36 mouse cellular contexts compared by ENCODE assay signal in the genomic region with DNA sequence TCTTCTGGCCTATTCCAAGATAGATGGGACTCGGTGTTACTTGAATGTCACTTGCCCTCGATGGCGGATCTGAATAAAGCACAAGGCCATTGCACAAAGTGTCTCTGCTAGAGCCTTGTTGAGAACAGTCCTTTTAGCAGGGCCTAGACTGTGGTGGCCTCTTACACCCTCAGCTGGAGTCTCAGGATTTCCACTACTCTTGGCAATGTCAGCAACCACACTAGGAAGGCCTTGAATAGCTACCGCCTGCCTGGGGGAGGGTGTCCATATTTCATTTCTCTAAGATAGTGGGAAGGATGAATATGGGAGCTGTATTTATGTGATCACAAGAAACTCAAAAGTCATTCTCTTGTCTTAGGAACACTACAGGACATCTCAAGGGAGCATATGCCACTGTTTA. TPM values are rescaled to one million over a fixed set of nuclear protein-coding genes. Genes with fewer than 3 reads are reported as not detected.
"Had no signal": no experiment of that assay in that cellular context is flagged by ENCODE, and none has a peak within 500 bp of the region (broad histone marks: within the 10 kb centered on the region; RNA-seq: fewer than 3 reads in every experiment).

No protein-coding gene starts in this region.

- DNase-seq: gastrocnemius, adult 2 months; gastrocnemius, postnatal 10 days; gastrocnemius, postnatal 25 days; heart, adult 18-20 months; heart, postnatal 10 days; heart, postnatal 4 days; kidney, adult 11 months; kidney, adult 2 months; kidney, adult 9 months; kidney, postnatal 14 days; kidney, postnatal 36 days; layer of hippocampus, adult 9-11 months; layer of hippocampus, postnatal 36 days; left cerebral cortex, postnatal 4 days had no signal

- H3K9ac ChIP-seq: heart, embryonic 12.5 days; hindbrain, embryonic 13.5 days; hindbrain, embryonic 15.5 days; kidney, embryonic 15.5 days; limb, embryonic 13.5 days; limb, embryonic 15.5 days; liver, embryonic 12.5 days; liver, embryonic 14.5 days had no signal

- H3K4me3 ChIP-seq: gastrocnemius, adult 2 months; heart, embryonic 10.5 days; heart, embryonic 12.5 days; hindbrain, embryonic 10.5 days; hindbrain, embryonic 13.5 days; hindbrain, embryonic 15.5 days; kidney, embryonic 15.5 days; limb, embryonic 13.5 days; limb, embryonic 15.5 days; liver, embryonic 12.5 days had no signal

- H3K9me3 ChIP-seq: heart, embryonic 10.5 days; heart, embryonic 12.5 days; hindbrain, embryonic 10.5 days; hindbrain, embryonic 13.5 days; hindbrain, embryonic 15.5 days; kidney, embryonic 15.5 days; limb, embryonic 13.5 days; limb, embryonic 15.5 days; liver, embryonic 12.5 days had no signal

- H3K27ac ChIP-seq: gastrocnemius, adult 2 months; heart, embryonic 10.5 days; hindbrain, embryonic 10.5 days; hindbrain, embryonic 13.5 days; hindbrain, embryonic 15.5 days; hindbrain, postnatal 0 days; kidney, embryonic 15.5 days; kidney, postnatal 0 days; limb, embryonic 13.5 days; limb, embryonic 15.5 days; liver, embryonic 12.5 days; liver, embryonic 14.5 days had no signal

- H3K27me3 ChIP-seq: hindbrain, embryonic 15.5 days; kidney, embryonic 15.5 days; limb, embryonic 13.5 days; limb, embryonic 15.5 days had no signal

- ATAC-seq: hindbrain, postnatal 0 days; intestine, embryonic 16.5 days; liver, embryonic 12.5 days had no signal

- H3K4me2 ChIP-seq: heart, embryonic 12.5 days; hindbrain, embryonic 13.5 days; hindbrain, embryonic 15.5 days; kidney, embryonic 15.5 days; limb, embryonic 13.5 days; limb, embryonic 15.5 days; liver, embryonic 12.5 days had no signal

- H3K36me3 ChIP-seq: heart, embryonic 10.5 days; heart, embryonic 12.5 days; hindbrain, embryonic 10.5 days; hindbrain, embryonic 13.5 days; hindbrain, embryonic 15.5 days; kidney, embryonic 15.5 days; limb, embryonic 13.5 days; limb, embryonic 15.5 days; liver, embryonic 12.5 days had no signal

- H3K4me1 ChIP-seq: limb, embryonic 15.5 days; liver, embryonic 12.5 days had no signal

RNA-seq across cellular contexts. Expression of gene Msln, which starts 5.9 kb away (rescaled TPM):
- total RNA-seq: granulocyte monocyte progenitor cell, adult 5-6 weeks had no signal
- polyA plus RNA-seq: hindbrain, embryonic 15.5 days; limb, embryonic 13.5 days had no signal

RNA-seq across cellular contexts. Expression of gene Mslnl, which starts 12.4 kb away (rescaled TPM):
- total RNA-seq: gastrocnemius, adult 2 months; gastrocnemius, postnatal 10 days; gastrocnemius, postnatal 25 days; gastrocnemius, postnatal 4 days; granulocyte monocyte progenitor cell, adult 5-6 weeks; heart, adult 18-20 months; heart, adult 8-10 months; heart, postnatal 10 days; heart, postnatal 25 days; heart, postnatal 4 days; left cerebral cortex, postnatal 10 days; left cerebral cortex, postnatal 4 days; liver, adult 2 months had no signal
- polyA plus RNA-seq: heart, embryonic 10.5 days; heart, embryonic 12.5 days; heart, embryonic 14.5 days; hindbrain, embryonic 10.5 days; hindbrain, embryonic 13.5 days; hindbrain, embryonic 15.5 days; hindbrain, postnatal 0 days; intestine, embryonic 14.5 days; kidney, adult 2 months; kidney, postnatal 0 days; limb, embryonic 11.5 days; limb, embryonic 13.5 days; liver, adult 2 months; liver, embryonic 12.5 days; liver, embryonic 14.5 days had no signal
